Mouse (Mus musculus): ENCODE data around the gene Trpt1. TPM values are rescaled to one million over a fixed set of nuclear protein-coding genes. Genes with fewer than 3 reads are reported as not detected.

The Trpt1 gene
- total and polyA plus RNA-seq, 2 experiments from 2014 or later = 28.4 to 32.0 TPM

- DNase-seq (ENCODE audit: low spot score) (peak; percentile 98), ATAC-seq (ENCODE audit: insufficient read depth, low read depth) (peak; percentile 94)
- H3K9me3 ChIP-seq (replicated peaks; ENCODE audit: control insufficient read depth, low read length) = no peaks in the 10 kb centered on the region
- no peaks in the 10 kb centered on the region for H3K27me3 ChIP-seq (ENCODE audit: control insufficient read depth, insufficient read depth, low read length)
- peak within 1 kb of the TSS; percentile 59 for H3K4me3 ChIP-seq (ENCODE audit: low read depth, low read length)
- H3K9ac ChIP-seq (replicated peaks; ENCODE audit: low read depth, low read length) = peak within 1 kb of the TSS; percentile 60
- peak within 1 kb of the TSS; percentile 96 for H3K4me2 ChIP-seq (ENCODE audit: low read depth, low read length)
- H3K36me3 ChIP-seq (replicated peaks; ENCODE audit: control insufficient read depth, insufficient read depth, low read length) = no peaks in the 10 kb centered on the region
- H3K4me1 ChIP-seq (ENCODE audit: control insufficient read depth, insufficient read depth) = peaks cover 26% of the 10 kb centered on the region
- no peak for TF ChIP-seq CTCF (IDR thresholded peaks at IDR 0.05; ENCODE audit: low read depth)
- TF ChIP-seq EP300 (IDR thresholded peaks at IDR 0.05; ENCODE audit: low read depth) = peak; percentile 54; the same call in 1 of the 2 replicates
- peak within 1 kb of the TSS; percentile 79 for H3K27ac ChIP-seq (ENCODE audit: low read depth)
- 2% methylated on average over 37 of the region's 37 CpGs for WGBS
Measured at GRCm38 (mm10) chr19:6992011-6992858, 3.7 kb upstream of the Trpt1 start, which contains the start of gene Dnajc4. Gene Dnajc4 (minus strand): TSS chr19:6992572.

- no peaks in the 10 kb centered on the region for H3K9me3 ChIP-seq (replicated peaks; ENCODE audit: control insufficient read depth, low read length)
- WGBS = 60% methylated on average over 14 of the region's 14 CpGs
- peak overlapping the region; percentile 79 for H3K27ac ChIP-seq (ENCODE audit: low read depth)
- H3K36me3 ChIP-seq (replicated peaks; ENCODE audit: control insufficient read depth, insufficient read depth, low read length) = peaks cover 3% of the 10 kb centered on the region; the same call in 1 of the 2 replicates
- H3K9ac ChIP-seq (replicated peaks; ENCODE audit: low read depth, low read length) = peak overlapping the region; percentile 50; the same call in 1 of the 2 replicates
- H3K27me3 ChIP-seq (ENCODE audit: control insufficient read depth, insufficient read depth, low read length) = no peaks in the 10 kb centered on the region
- ATAC-seq (ENCODE audit: insufficient read depth, low read depth) (no peak), DNase-seq (ENCODE audit: low spot score) (no peak)
- TF ChIP-seq EP300 (IDR thresholded peaks at IDR 0.05; ENCODE audit: low read depth) (no peak), CTCF (IDR thresholded peaks at IDR 0.05; ENCODE audit: low read depth) (no peak)
- peak overlapping the region; percentile 96 for H3K4me2 ChIP-seq (ENCODE audit: low read depth, low read length)
- peak overlapping the region; percentile 59 for H3K4me3 ChIP-seq (ENCODE audit: low read depth, low read length)
- peaks cover 26% of the 10 kb centered on the region for H3K4me1 ChIP-seq (ENCODE audit: control insufficient read depth, insufficient read depth)
Measured at GRCm38 (mm10) chr19:6993011-6993770, 2.7 kb upstream of the Trpt1 start.

DNA sequence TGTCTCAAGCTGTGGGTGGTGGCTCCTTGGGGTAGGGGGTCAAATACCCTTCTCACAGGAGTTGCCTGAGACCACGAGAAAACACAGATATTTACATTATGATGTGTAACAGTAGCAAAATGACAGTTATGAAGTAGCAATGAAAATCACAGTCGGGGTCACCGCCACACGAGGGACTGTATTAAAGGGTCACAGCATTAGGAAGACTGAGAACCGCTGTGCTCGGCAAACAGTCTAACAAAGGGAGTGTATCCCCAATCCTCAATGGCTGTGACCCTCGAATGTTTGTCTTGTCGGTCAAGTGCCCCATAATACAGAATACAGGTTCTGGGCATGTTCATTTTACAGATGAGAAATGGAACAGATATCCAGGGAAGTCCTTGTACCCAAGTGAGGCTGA is 1.9 kb upstream of the Trpt1 start:
- ATAC-seq (ENCODE audit: insufficient read depth, low read depth) (no peak), DNase-seq (ENCODE audit: low spot score) (no peak)
- Histone ChIP-seq H3K27ac (ENCODE audit: low read depth) (no peak overlapping the region), H3K4me2 (ENCODE audit: low read depth, low read length) (no peak overlapping the region), H3K4me1 (ENCODE audit: control insufficient read depth, insufficient read depth) (peaks cover 26% of the 10 kb centered on the region), H3K36me3 (replicated peaks; ENCODE audit: control insufficient read depth, insufficient read depth, low read length) (peaks cover 11% of the 10 kb centered on the region), H3K9me3 (replicated peaks; ENCODE audit: control insufficient read depth, low read length) (no peaks in the 10 kb centered on the region), H3K9ac (replicated peaks; ENCODE audit: low read depth, low read length) (no peak overlapping the region), H3K27me3 (ENCODE audit: control insufficient read depth, insufficient read depth, low read length) (no peaks in the 10 kb centered on the region), H3K4me3 (ENCODE audit: low read depth, low read length) (no peak overlapping the region)
- TF ChIP-seq CTCF (IDR thresholded peaks at IDR 0.05; ENCODE audit: low read depth) (no peak), EP300 (IDR thresholded peaks at IDR 0.05; ENCODE audit: low read depth) (no peak)
- WGBS = 89% methylated on average over 8 of the region's 8 CpGs

DNA sequence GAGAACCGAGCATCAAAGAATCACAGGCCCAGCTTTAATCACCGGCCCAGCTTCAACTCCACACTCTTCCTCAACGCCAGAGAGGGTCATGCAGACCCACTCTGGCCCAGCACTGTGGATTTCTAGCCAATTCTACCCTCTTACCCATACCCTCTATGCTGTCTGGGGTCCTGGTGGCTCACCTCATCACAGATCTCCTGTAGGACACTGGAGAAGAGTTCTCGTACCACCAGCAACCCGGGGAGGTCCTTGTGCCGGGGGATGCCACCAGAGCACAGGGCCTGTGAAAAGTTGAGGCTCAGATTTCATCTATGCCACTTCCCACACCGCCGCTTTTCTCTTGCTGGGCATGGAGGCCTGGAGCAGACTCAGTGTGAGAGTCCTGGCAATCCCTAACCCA is 1.4 kb upstream of the Trpt1 start:
- no peak for TF ChIP-seq CTCF (IDR thresholded peaks at IDR 0.05; ENCODE audit: low read depth)
- no peak for TF ChIP-seq EP300 (IDR thresholded peaks at IDR 0.05; ENCODE audit: low read depth)
- Histone ChIP-seq H3K4me2 (ENCODE audit: low read depth, low read length) (peak overlapping the region; percentile 79; the same call in 1 of the 2 replicates), H3K9me3 (replicated peaks; ENCODE audit: control insufficient read depth, low read length) (no peaks in the 10 kb centered on the region), H3K4me1 (ENCODE audit: control insufficient read depth, insufficient read depth) (peaks cover 26% of the 10 kb centered on the region), H3K4me3 (ENCODE audit: low read depth, low read length) (no peak overlapping the region), H3K36me3 (replicated peaks; ENCODE audit: control insufficient read depth, insufficient read depth, low read length) (peaks cover 16% of the 10 kb centered on the region), H3K27me3 (ENCODE audit: control insufficient read depth, insufficient read depth, low read length) (no peaks in the 10 kb centered on the region), H3K27ac (ENCODE audit: low read depth) (no peak overlapping the region), H3K9ac (replicated peaks; ENCODE audit: low read depth, low read length) (no peak overlapping the region)
- ATAC-seq (ENCODE audit: insufficient read depth, low read depth) = no peak
- DNase-seq (ENCODE audit: low spot score) = no peak
- 79% methylated on average over 8 of the region's 8 CpGs for whole genome bisulfite sequencing

DNA sequence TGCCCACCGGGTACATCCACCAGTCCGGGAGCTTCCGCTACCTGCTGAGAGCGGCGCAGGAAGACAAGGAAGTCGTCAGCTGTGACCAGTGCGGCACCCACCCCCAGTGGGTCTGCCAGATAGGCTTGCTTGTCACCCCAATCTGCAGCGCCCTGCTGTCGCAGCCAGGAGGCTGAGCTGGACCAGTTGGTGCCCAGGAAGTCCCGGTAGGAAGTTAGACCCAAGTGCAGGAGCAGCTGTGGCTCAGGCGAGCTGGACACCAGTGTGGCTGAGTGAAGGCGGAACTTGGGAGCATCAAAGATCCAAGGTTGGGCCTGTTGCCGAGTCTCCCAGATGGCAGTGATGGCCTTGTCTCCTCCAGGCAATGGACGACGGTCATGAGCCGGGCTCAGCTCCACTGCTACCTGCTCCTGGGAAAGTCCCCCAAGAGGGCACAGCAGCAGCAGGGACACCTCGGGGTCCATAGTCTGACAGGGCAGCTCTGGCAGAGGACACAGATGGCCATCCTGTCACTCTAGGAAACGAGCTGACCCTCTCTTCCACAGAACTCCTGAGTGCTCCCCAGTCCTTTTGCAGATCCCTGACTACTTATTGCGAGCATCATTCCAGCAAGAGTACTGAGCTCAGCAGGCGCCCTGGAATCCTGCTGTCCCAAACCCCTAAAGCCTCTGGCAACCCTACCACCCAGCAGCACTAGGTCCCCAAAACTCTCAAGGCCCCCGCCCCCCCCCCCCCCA is 508 bp upstream of the Trpt1 start:
- peaks cover 26% of the 10 kb centered on the region for H3K4me1 ChIP-seq (ENCODE audit: control insufficient read depth, insufficient read depth)
- peak overlapping the region; percentile 62 for H3K9ac ChIP-seq (replicated peaks; ENCODE audit: low read depth, low read length)
- peak overlapping the region; percentile 84 for H3K27ac ChIP-seq (ENCODE audit: low read depth)
- H3K36me3 ChIP-seq (replicated peaks; ENCODE audit: control insufficient read depth, insufficient read depth, low read length) = peaks cover 25% of the 10 kb centered on the region
- H3K4me2 ChIP-seq (ENCODE audit: low read depth, low read length) = peak overlapping the region; percentile 79
- 38% methylated on average over 21 of the region's 21 CpGs for WGBS
- peak overlapping the region; percentile 58 for H3K4me3 ChIP-seq (ENCODE audit: low read depth, low read length)
- no peak for TF ChIP-seq CTCF (IDR thresholded peaks at IDR 0.05; ENCODE audit: low read depth)
- no peak for TF ChIP-seq EP300 (IDR thresholded peaks at IDR 0.05; ENCODE audit: low read depth)
- H3K9me3 ChIP-seq (replicated peaks; ENCODE audit: control insufficient read depth, low read length) = no peaks in the 10 kb centered on the region
- DNase-seq (ENCODE audit: low spot score) (no peak), ATAC-seq (ENCODE audit: insufficient read depth, low read depth) (no peak)
- H3K27me3 ChIP-seq (ENCODE audit: control insufficient read depth, insufficient read depth, low read length) = no peaks in the 10 kb centered on the region

All from heart, postnatal 0 days (tissue).